Mouse (Mus musculus) MEL (cell line): ENCODE data around the gene Fam45a. TPM values are rescaled to one million over a fixed set of nuclear protein-coding genes. Genes with fewer than 3 reads are reported as not detected.
A peak's percentile ranks its signal among the peaks of the same experiment; 100 is the strongest.

ENCODE experiments used
- DNase-seq: peaks from one replicate; pipeline ENCODE4 v3.0.0; 2011; ENCODE audit warnings: low read depth, low spot score
- H3K27ac ChIP-seq: 2 replicates; pipeline ENCODE4 v1.5.1; 2012; ENCODE audit warnings: low read depth, mild to moderate bottlenecking, control low read depth, low read length, moderate library complexity; ENCODE audit not compliant: control insufficient read depth
- H3K27me3 ChIP-seq, 2 experiments: fragments of 150-350 bp in 1 of 2; sonication (generic) in 1 of 2; 2 replicates each; pipeline ENCODE4 v1.6.1; 2012; ENCODE audit warnings: low read length in 2 of 2, mild to moderate bottlenecking in 2 of 2, improper control_type of control experiment in 1 of 2, moderate library complexity in 1 of 2; ENCODE audit not compliant: insufficient read depth in 2 of 2, control insufficient read depth in 1 of 2
- H3K36me3 ChIP-seq, 2 experiments: 2 replicates each; pipeline ENCODE4 v1.6.1; 2012 to 2014; ENCODE audit warnings: low read length in 2 of 2, improper control_type of control experiment in 1 of 2, inconsistent platforms in 1 of 2, mild to moderate bottlenecking in 1 of 2; ENCODE audit not compliant: insufficient read depth in 2 of 2, control insufficient read depth in 1 of 2
- H3K4me1 ChIP-seq, 2 experiments: fragments of 150-350 bp in 1 of 2; sonication (generic) in 1 of 2; 2 replicates each; pipeline ENCODE4 v1.6.1; 2012; ENCODE audit warnings: low read length in 2 of 2, improper control_type of control experiment in 1 of 2, mild to moderate bottlenecking in 1 of 2; ENCODE audit not compliant: insufficient read depth in 2 of 2, control insufficient read depth in 1 of 2
- H3K4me3 ChIP-seq, 2 experiments: fragments of 150-350 bp in 1 of 2; sonication (generic) in 1 of 2; 2 replicates each; pipeline ENCODE4 v1.5.1; 2012; ENCODE audit warnings: low read depth in 2 of 2, low read length in 2 of 2, mild to moderate bottlenecking in 2 of 2, moderate library complexity in 2 of 2, control low read depth in 1 of 2, improper control_type of control experiment in 1 of 2; ENCODE audit not compliant: control insufficient read depth in 1 of 2, insufficient read depth in 1 of 2
- H3K79me2 ChIP-seq: 2 replicates; pipeline ENCODE4 v1.6.1; 2012; ENCODE audit warnings: mild to moderate bottlenecking, low read length, moderate library complexity; ENCODE audit not compliant: control insufficient read depth, poor library complexity, insufficient read depth
- H3K9ac ChIP-seq: 2 replicates; pipeline ENCODE4 v1.6.1; 2012; ENCODE audit warnings: low read depth, mild to moderate bottlenecking, control low read depth, low read length, moderate library complexity; ENCODE audit not compliant: control insufficient read depth, poor library complexity, severe bottlenecking
- H3K9me3 ChIP-seq: fragments of 150-350 bp; sonication (generic); replicated peaks from 2 replicates; pipeline ENCODE4 v1.6.1; 2012; ENCODE audit warnings: mild to moderate bottlenecking, low read length, improper control_type of control experiment, moderate library complexity; ENCODE audit not compliant: insufficient read depth
- CTCF ChIP-seq, 3 experiments: IDR thresholded peaks in 2 of 3; conservative IDR thresholded peaks in 1 of 3; 2 replicates each; pipeline ENCODE4 v1.5.1; 2011 to 2012; ENCODE audit warnings: low read length in 3 of 3, low read depth in 2 of 3, mild to moderate bottlenecking in 2 of 3, improper control_type of control experiment in 1 of 3, inconsistent platforms in 1 of 3, mixed read lengths in 1 of 3, moderate library complexity in 1 of 3; ENCODE audit not compliant: control insufficient read depth in 1 of 3, insufficient read depth in 1 of 3, poor library complexity in 1 of 3, severe bottlenecking in 1 of 3
- GABPA ChIP-seq: IDR thresholded peaks from 2 replicates; pipeline ENCODE4 v1.6.1; 2012; ENCODE audit warnings: low read depth, mild to moderate bottlenecking, inconsistent platforms, low read length, improper control_type of control experiment, moderate library complexity
- HCFC1 ChIP-seq: IDR thresholded peaks from 2 replicates; pipeline ENCODE4 v1.6.1; 2012; ENCODE audit warnings: low read depth, mild to moderate bottlenecking, inconsistent platforms, low read length, improper control_type of control experiment, moderate library complexity
- JUND ChIP-seq: IDR thresholded peaks from 2 replicates; pipeline ENCODE4 v1.6.1; 2011; ENCODE audit warnings: low read depth, mild to moderate bottlenecking, improper control_type of control experiment, low read length
- MAFK ChIP-seq: IDR thresholded peaks from 2 replicates; pipeline ENCODE4 v1.6.1; 2011; ENCODE audit warnings: low read depth, mild to moderate bottlenecking, low read length, improper control_type of control experiment, borderline replicate concordance
- MAX ChIP-seq: IDR thresholded peaks from 2 replicates; pipeline ENCODE4 v1.6.1; 2011; ENCODE audit warnings: low read length, improper control_type of control experiment
- MAZ ChIP-seq: IDR thresholded peaks from 2 replicates; pipeline ENCODE4 v1.6.1; 2012; ENCODE audit warnings: low read depth, mild to moderate bottlenecking, inconsistent platforms, low read length, improper control_type of control experiment
- MEF2A ChIP-seq: IDR thresholded peaks from 2 replicates; pipeline ENCODE4 v1.6.1; 2014; ENCODE audit warnings: low read depth, mild to moderate bottlenecking, inconsistent platforms, low read length, improper control_type of control experiment; ENCODE audit not compliant: poor library complexity, insufficient replicate concordance, severe bottlenecking; ENCODE audit errors: extremely low read depth
- POLR2AphosphoS2 ChIP-seq: IDR thresholded peaks from 2 replicates; pipeline ENCODE4 v1.6.1; 2011; ENCODE audit warnings: low read length, improper control_type of control experiment
- RAD21 ChIP-seq: IDR thresholded peaks from 2 replicates; pipeline ENCODE4 v1.6.1; 2011; ENCODE audit warnings: mild to moderate bottlenecking, low read depth, low read length, improper control_type of control experiment
- RCOR1 ChIP-seq: IDR thresholded peaks from 2 replicates; pipeline ENCODE4 v1.6.1; 2012; ENCODE audit warnings: low read depth, mild to moderate bottlenecking, inconsistent platforms, low read length, improper control_type of control experiment
- SMC3 ChIP-seq: IDR thresholded peaks from 2 replicates; pipeline ENCODE4 v1.6.1; 2011; ENCODE audit warnings: low read depth, low read length, improper control_type of control experiment
- TAL1 ChIP-seq: IDR thresholded peaks from 2 replicates; pipeline ENCODE4 v1.6.1; 2012; ENCODE audit warnings: mild to moderate bottlenecking, inconsistent platforms, low read length, moderate library complexity, mixed read lengths
- TCF12 ChIP-seq: IDR thresholded peaks from 2 replicates; pipeline ENCODE4 v1.6.1; 2014; ENCODE audit warnings: low read depth, mild to moderate bottlenecking, inconsistent platforms, low read length, improper control_type of control experiment, moderate library complexity
- USF1 ChIP-seq: IDR thresholded peaks from 2 replicates; pipeline ENCODE4 v1.6.1; 2014; ENCODE audit warnings: low read depth, mild to moderate bottlenecking, inconsistent platforms, low read length, improper control_type of control experiment, moderate library complexity
- USF2 ChIP-seq, 2 experiments: IDR thresholded peaks; 2 replicates each; pipeline ENCODE4 v1.6.1; 2011 to 2012; ENCODE audit warnings: improper control_type of control experiment in 2 of 2, low read length in 2 of 2, borderline replicate concordance in 1 of 2, inconsistent platforms in 1 of 2, low read depth in 1 of 2, mild to moderate bottlenecking in 1 of 2; ENCODE audit not compliant: insufficient read depth in 1 of 2
- ZC3H11A ChIP-seq: IDR thresholded peaks from 2 replicates; pipeline ENCODE4 v1.6.1; 2012; ENCODE audit warnings: low read depth, mild to moderate bottlenecking, inconsistent platforms, low read length, improper control_type of control experiment
- ZKSCAN1 ChIP-seq: IDR thresholded peaks from 2 replicates; pipeline ENCODE4 v1.6.1; 2012; ENCODE audit warnings: low read depth, mild to moderate bottlenecking, inconsistent platforms, low read length, improper control_type of control experiment, moderate library complexity
- ZMIZ1 ChIP-seq: IDR thresholded peaks from 2 replicates; pipeline ENCODE4 v1.6.1; 2012; ENCODE audit warnings: low read depth, mild to moderate bottlenecking, inconsistent platforms, low read length, improper control_type of control experiment, moderate library complexity
- polyA plus RNA-seq, 2 experiments: library from polyadenylated mRNA; stranded (reverse) in 1 of 2; unstranded in 1 of 2; fragments of >175 nt in 1 of 2; fragments of >200 nt in 1 of 2; gene quantifications; 2 replicates each; pipeline versions ENCODE4 v1.2.1 to v1.2.4; 2012; ENCODE audit warnings: low replicate concordance in 2 of 2, low read depth in 1 of 2; ENCODE audit not compliant: insufficient read length in 2 of 2, insufficient read depth in 1 of 2, missing spikeins in 1 of 2
- total RNA-seq: library from RNA; depleted of rRNA; stranded (reverse); fragments of 300-350 nt; gene quantifications from 2 replicates; pipeline ENCODE4 v1.2.3, GENCODE M21; 2012; rRNA removed

Fam45a gene
- total and polyA plus RNA-seq, 3 experiments = 12.1 to 20.4 TPM; not detected in 1

DNA sequence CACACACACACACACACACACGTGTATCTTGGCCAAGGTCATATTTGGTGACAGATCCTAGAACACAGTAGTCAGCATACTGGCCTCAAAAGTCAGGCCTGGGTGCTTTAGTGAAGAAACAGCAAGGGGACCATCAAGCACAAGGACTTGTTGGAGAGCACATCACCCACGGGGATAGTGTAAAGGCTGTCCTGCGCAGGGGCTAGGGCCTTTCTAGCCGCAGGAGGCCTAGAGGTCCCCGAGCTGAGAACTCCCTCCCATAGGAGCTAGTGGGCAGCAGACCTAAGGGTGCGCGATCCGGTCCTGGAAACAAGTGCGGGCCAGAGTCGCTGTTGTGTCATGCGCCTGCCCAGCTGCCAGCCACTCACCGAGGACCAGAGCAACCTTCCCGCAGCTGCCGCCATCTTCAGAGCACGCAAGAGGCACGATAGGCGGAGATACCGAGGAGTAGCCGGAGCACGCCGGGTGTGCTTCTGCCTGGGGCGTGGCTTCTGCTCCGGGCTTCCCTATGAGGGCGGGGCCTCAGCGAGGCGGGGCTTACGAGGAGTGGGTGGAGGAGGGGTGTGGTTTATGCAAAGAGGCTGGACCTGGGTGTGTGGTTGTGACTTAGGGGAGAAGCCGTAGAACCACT lies 62.8 kb downstream of the Fam45a start, which contains the start of gene Prdx3 (continued):
- TF ChIP-seq POLR2AphosphoS2 (peak; percentile 94), TAL1 (no peak), CTCF (IDR thresholded peaks at IDR 0.05 in 2 of 3, conservative IDR thresholded peaks at IDR 0.05 in 1 of 3; ENCODE audit: control insufficient read depth in 1 of 3, insufficient read depth in 1 of 3, low read depth in 2 of 3, low read length in 3 of 3, poor library complexity in 1 of 3, severe bottlenecking in 1 of 3) (no peak), ZC3H11A (no peak), ZMIZ1 (peak; percentile 90; the same call in 1 of the 2 replicates), GABPA (no peak), MAZ (no peak), RCOR1 (no peak), USF2 (IDR thresholded peaks at IDR 0.05; ENCODE audit: borderline replicate concordance in 1 of 2, insufficient read depth in 1 of 2, low read depth in 1 of 2, low read length in 2 of 2) (no peak), USF1 (no peak), TCF12 (peak; percentile 75), MEF2A (no peak; the same call in 1 of the 2 replicates), HCFC1 (peak; percentile 63; the same call in 1 of the 2 replicates), MAX (peak; percentile 68), ZKSCAN1 (no peak), JUND (no peak)

DNA sequence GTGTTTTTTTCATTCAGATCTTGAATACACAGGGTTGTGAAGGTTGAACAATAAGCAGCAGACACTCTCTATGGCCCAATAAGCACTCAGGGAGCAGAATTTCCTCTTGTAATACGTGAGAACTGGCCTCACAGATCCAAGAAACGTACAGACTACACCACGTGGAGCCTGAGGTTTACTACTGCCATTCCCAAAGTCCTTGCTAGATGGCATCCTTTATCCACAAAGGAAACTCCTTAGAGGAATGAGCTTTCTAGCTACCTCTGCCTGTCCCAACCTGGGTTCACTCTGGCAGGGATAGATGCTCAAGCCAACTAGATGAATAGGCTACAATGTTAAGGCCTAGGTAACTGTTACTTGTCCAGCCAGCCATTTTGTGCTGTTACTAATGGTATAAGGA lies 71.7 kb downstream of the Fam45a start:
- no peak overlapping the region for H3K27ac ChIP-seq
- no peaks in the 10 kb centered on the region for H3K27me3 ChIP-seq
- no peak for DNase-seq
- H3K4me1 ChIP-seq = peaks cover 5 to 7% of the 10 kb centered on the region in 2 experiments
- peak; percentile 25 for TF ChIP-seq SMC3
- peak; percentile 26 for TF ChIP-seq RAD21
- TF ChIP-seq CTCF (IDR thresholded peaks at IDR 0.05 in 2 of 3, conservative IDR thresholded peaks at IDR 0.05 in 1 of 3; ENCODE audit: control insufficient read depth in 1 of 3, insufficient read depth in 1 of 3, low read depth in 2 of 3, low read length in 3 of 3, poor library complexity in 1 of 3, severe bottlenecking in 1 of 3) = peak in 2 of 3 experiments; percentile 10 to 21; a peak in 3 of 6 replicates
- TF ChIP-seq MAFK = no peak
- H3K9me3 ChIP-seq = no peaks in the 10 kb centered on the region
- no peak overlapping the region for H3K9ac ChIP-seq
- H3K4me3 ChIP-seq = no peak overlapping the region
- H3K79me2 ChIP-seq = no peaks in the 10 kb centered on the region
- H3K36me3 ChIP-seq = peaks cover 0 to 11% of the 10 kb centered on the region in 2 experiments; a peak in 2 of 4 replicates

Other genes starting within 250 kb of the Fam45a start
- 48.6 and 52.3 TPM in 2 replicates for gene Cacul1, start 230.6 kb upstream of the Fam45a start, total RNA-seq
- 100 to 1,000 TPM in 1 of 2 experiments, 10 to 100 TPM in 1; 53.5 to 113 TPM for gene Cacul1, start 230.6 kb upstream of the Fam45a start, polyA plus RNA-seq
- 3.8 and 4.5 TPM in 2 replicates for gene Nanos1, start 55.6 kb upstream of the Fam45a start, total RNA-seq
- gene Nanos1, start 55.6 kb upstream of the Fam45a start, polyA plus RNA-seq = 1 to 10 TPM in 1 of 2 experiments, not detected in 1; 4.6 TPM
- gene Eif3a, start 20.9 kb upstream of the Fam45a start, total RNA-seq = 331 and 352 TPM in 2 replicates
- 100 to 1,000 TPM; 424 to 914 TPM for gene Eif3a, start 20.9 kb upstream of the Fam45a start, polyA plus RNA-seq
- 0.85 and 1.3 TPM in 2 replicates for gene Sfxn4, start 49.9 kb downstream of the Fam45a start, total RNA-seq
- gene Sfxn4, start 49.9 kb downstream of the Fam45a start, polyA plus RNA-seq = 1 to 10 TPM in 1 of 2 experiments, not detected in 1; 9.3 TPM
- 267 and 271 TPM in 2 replicates for gene Prdx3, start 63.0 kb downstream of the Fam45a start, total RNA-seq
- gene Prdx3, start 63.0 kb downstream of the Fam45a start, polyA plus RNA-seq = 100 to 1,000 TPM in 1 of 2 experiments, not detected in 1; 332 TPM
- gene Grk5, start 78.2 kb downstream of the Fam45a start, total RNA-seq = 3.3 and 4.2 TPM in 2 replicates
- gene Grk5, start 78.2 kb downstream of the Fam45a start, polyA plus RNA-seq = 1 to 10 TPM in 1 of 2 experiments, not detected in 1; 8.1 TPM